Mouse (Mus musculus) limb, embryonic 12.5 days (tissue): Measurements from ENCODE around the gene Serpine1. TPM values are rescaled to one million over a fixed set of nuclear protein-coding genes. Genes with fewer than 3 reads are reported as not detected.

Experiments used
- ATAC-seq: fragments of 200-750 bp; cut with Nextera tagmentation; 2 replicates; pipeline ENCODE4 v1.8.0; 2017; ENCODE audit warnings: low read depth, moderate TSS enrichment; ENCODE audit not compliant: insufficient number of reproducible peaks, insufficient read depth, low FRiP score, low TSS enrichment
- H3K27ac ChIP-seq: fragments of 300-500 bp; sonication (generic); 2 replicates; pipeline ENCODE4 v1.5.1; 2016; ENCODE audit warnings: mild to moderate bottlenecking, moderate library complexity
- H3K27me3 ChIP-seq: fragments of 300-500 bp; sonication (generic); 2 replicates; pipeline ENCODE4 v1.6.1; 2016; ENCODE audit warnings: mild to moderate bottlenecking, moderate library complexity
- H3K36me3 ChIP-seq: fragments of 300-500 bp; sonication (generic); 2 replicates; pipeline ENCODE4 v1.6.1; 2016; ENCODE audit warnings: mild to moderate bottlenecking, moderate library complexity
- H3K4me1 ChIP-seq: fragments of 300-500 bp; sonication (generic); replicated peaks from 2 replicates; pipeline ENCODE4 v1.6.1; 2016
- H3K4me2 ChIP-seq: fragments of 300-500 bp; sonication (generic); 2 replicates; pipeline ENCODE4 v1.6.1; 2016; ENCODE audit warnings: mild to moderate bottlenecking, moderate library complexity
- H3K4me3 ChIP-seq: fragments of 300-500 bp; sonication (generic); replicated peaks from 2 replicates; pipeline ENCODE4 v1.5.1; 2016; ENCODE audit warnings: mild to moderate bottlenecking
- H3K9ac ChIP-seq: fragments of 300-500 bp; sonication (generic); replicated peaks from 2 replicates; pipeline ENCODE4 v1.6.1; 2016; ENCODE audit warnings: mild to moderate bottlenecking, moderate library complexity
- H3K9me3 ChIP-seq: fragments of 300-500 bp; sonication (generic); 2 replicates; pipeline ENCODE4 v1.6.1; 2016; ENCODE audit warnings: mild to moderate bottlenecking, moderate library complexity
- WGBS: fragments of 180-500 bp; shearing (Covaris S2); methylation state at CpG from one replicate; pipeline ENCODE4 v1.1.7; 2016; 5-methylcytosine and 5-hydroxymethylcytosine counted together
- polyA plus RNA-seq: library from polyadenylated mRNA; unstranded; fragments of >200 nt; fragmentation: Nextera tagmentation; extraction: Ambion mirVana; gene quantifications from 2 replicates; pipeline ENCODE4 v1.2.1, GENCODE M21; 2016

The Serpine1 gene
- polyA plus RNA-seq, 1 experiment from 2014 or later, result 0.44 TPM

DNA sequence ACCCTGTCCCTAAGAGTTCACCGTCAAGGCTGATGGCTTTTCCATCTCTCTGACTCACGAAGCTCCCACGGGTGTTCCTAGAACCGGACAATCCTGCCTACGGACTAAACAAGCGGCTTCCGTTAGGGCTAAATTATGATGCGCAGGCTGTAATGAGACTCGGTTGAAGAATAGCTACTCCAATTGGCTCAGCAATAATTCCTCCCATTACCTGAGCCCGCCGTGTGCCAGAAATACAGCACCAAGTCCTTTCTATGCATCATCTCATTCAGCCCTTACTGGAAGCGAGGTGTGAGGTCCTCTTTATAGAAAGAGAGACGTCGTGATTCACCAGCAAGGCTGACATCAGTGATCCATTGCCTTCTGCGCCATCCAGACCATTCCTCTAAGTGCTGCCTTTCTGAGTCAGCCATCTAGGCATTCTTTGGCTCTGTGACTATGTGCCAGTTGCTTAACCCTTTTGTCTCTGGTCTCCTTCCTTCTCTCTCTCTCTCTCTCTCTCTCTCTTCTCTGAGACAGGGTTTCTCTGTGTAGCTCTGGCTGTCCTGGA, 59.6 kb downstream of the Serpine1 start:
- peaks cover 3% of the 10 kb centered on the region; the same call in 1 of the 2 replicates for H3K27me3 ChIP-seq
- H3K27ac ChIP-seq, result no peak overlapping the region
- no peaks in the 10 kb centered on the region for H3K9me3 ChIP-seq
- no peak for ATAC-seq
- WGBS, result 76% methylated on average over 15 of the region's 15 CpGs
- no peaks in the 10 kb centered on the region for H3K36me3 ChIP-seq
- no peak overlapping the region for H3K4me3 ChIP-seq
- no peak overlapping the region for H3K4me2 ChIP-seq
- no peak overlapping the region for H3K9ac ChIP-seq
- no peaks in the 10 kb centered on the region for H3K4me1 ChIP-seq

Other genes starting within 250 kb of the Serpine1 start
- 145 and 155 TPM in 2 replicates for gene Col26a1, start 189.1 kb downstream of the Serpine1 start, polyA plus RNA-seq
- gene Ift22, start 164.1 kb downstream of the Serpine1 start, polyA plus RNA-seq, result 65.7 and 69.8 TPM in 2 replicates
- 263 and 269 TPM in 2 replicates for gene Fis1, start 119.0 kb downstream of the Serpine1 start, polyA plus RNA-seq
- gene Cldn15, start 105.7 kb downstream of the Serpine1 start, polyA plus RNA-seq, result 0.10 and 0.36 TPM in 2 replicates
- 39.5 and 42.3 TPM in 2 replicates for gene Plod3, start 85.2 kb downstream of the Serpine1 start, polyA plus RNA-seq
- gene Znhit1, start 84.2 kb downstream of the Serpine1 start, polyA plus RNA-seq, result 109 and 116 TPM in 2 replicates
- 0.09 and 0.25 TPM in 2 replicates for gene Vgf, start 45.9 kb downstream of the Serpine1 start, polyA plus RNA-seq
- gene Ap1s1, start 26.1 kb downstream of the Serpine1 start, polyA plus RNA-seq, result 150 and 153 TPM in 2 replicates
- gene Trim56, start 43.9 kb upstream of the Serpine1 start, polyA plus RNA-seq, result 6.9 and 8.6 TPM in 2 replicates
- gene Muc3, start 77.1 kb upstream of the Serpine1 start, polyA plus RNA-seq, result not detected in 2 replicates
- 0.10 TPM in 1 of 2 replicates, not detected in the other for gene Muc3a, start 140.1 kb upstream of the Serpine1 start, polyA plus RNA-seq
- 7.7 and 8.3 TPM in 2 replicates for gene Ache, start 215.3 kb upstream of the Serpine1 start, polyA plus RNA-seq
- gene Ufsp1, start 222.4 kb upstream of the Serpine1 start, polyA plus RNA-seq, result 6.7 and 6.8 TPM in 2 replicates
- 182 and 185 TPM in 2 replicates for gene Srrt, start 235.4 kb upstream of the Serpine1 start, polyA plus RNA-seq
- 81.6 and 86.9 TPM in 2 replicates for gene Trip6, start 242.1 kb upstream of the Serpine1 start, polyA plus RNA-seq